Comparison of ENCODE assay signal across 8 mouse cellular contexts in the genomic region with DNA sequence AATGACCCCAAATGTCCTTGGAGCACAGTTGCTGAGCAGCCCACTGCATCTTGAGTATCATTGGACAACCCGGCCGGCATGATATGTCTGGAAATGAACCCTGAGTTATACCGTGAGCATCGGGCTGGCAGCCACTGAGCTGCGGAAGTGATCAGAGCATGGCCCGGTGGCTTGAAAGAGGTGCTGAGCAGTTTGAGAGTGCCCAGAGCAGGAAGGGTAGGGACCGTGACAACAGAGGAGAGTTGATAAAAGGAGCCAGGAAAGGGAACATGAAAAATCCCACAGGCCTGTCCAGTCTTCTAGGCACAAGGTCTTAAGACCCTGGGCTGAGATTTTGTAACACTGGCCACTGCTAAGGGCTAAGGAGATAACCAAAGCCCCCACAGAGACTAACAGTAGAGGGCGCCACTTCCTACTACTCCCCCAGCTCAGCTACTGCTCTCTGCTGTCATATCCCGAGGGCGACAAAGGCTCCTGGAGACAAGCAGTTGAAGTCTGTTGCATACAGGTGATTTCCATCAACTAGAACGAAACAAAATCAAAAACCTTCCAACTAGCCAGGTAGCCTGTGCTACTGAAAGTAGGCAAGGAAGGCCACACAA. TPM values are rescaled to one million over a fixed set of nuclear protein-coding genes. Genes with fewer than 3 reads are reported as not detected.
A peak's percentile ranks its signal among the peaks of the same experiment; 100 is the strongest.
DNase-seq lines count a peak whose midpoint lies in the region; ATAC-seq and TF ChIP-seq lines count a peak whose summit lies in the region.
"Had no signal": no experiment of that assay in that cellular context is flagged by ENCODE, and none has a peak within 500 bp of the region (broad histone marks: within the 10 kb centered on the region; RNA-seq: fewer than 3 reads in every experiment).

No protein-coding gene starts in this region.

- no peaks in the 10 kb centered on the region for H3K79me2 ChIP-seq in liver, adult 2 months (ENCODE audit: control insufficient read depth, insufficient read depth, low read length)

- TF ChIP-seq CTCF in liver, adult 2 months (IDR thresholded peaks at IDR 0.05; ENCODE audit: low read depth, low read length) = peak; percentile 50
- 0 out of 2 replicates have a peak, but pooled peaks have one; percentile 15 for TF ChIP-seq CTCF in G1E (IDR thresholded peaks at IDR 0.05; ENCODE audit: low read depth, low read length)
- TF ChIP-seq CTCF in bone marrow macrophage, adult 2 months (IDR thresholded peaks at IDR 0.05; ENCODE audit: low read depth, low read length) = peak; percentile 46; the same call in 1 of the 2 replicates
- TF ChIP-seq CTCF in liver, postnatal 0 days (IDR thresholded peaks at IDR 0.05; ENCODE audit: low read depth) = peak; percentile 59

- no peak overlapping the region for H3K9ac ChIP-seq in liver, adult 2 months (ENCODE audit: low read depth, low read length)
- H3K9ac ChIP-seq in liver, embryonic 12.5 days = no peak overlapping the region
- no peak overlapping the region for H3K9ac ChIP-seq in heart, embryonic 16.5 days (ENCODE audit: low read length)
- H3K9ac ChIP-seq in liver, postnatal 0 days (replicated peaks) = no peak overlapping the region
- H3K9ac ChIP-seq: heart, embryonic 13.5 days had no signal

- H3K4me3 ChIP-seq in liver, adult 2 months (ENCODE audit: insufficient read depth, low read depth, low read length) = no peak overlapping the region
- no peak overlapping the region for H3K4me3 ChIP-seq in liver, embryonic 12.5 days
- no peak overlapping the region for H3K4me3 ChIP-seq in G1E (ENCODE audit: low read depth, low read length)
- H3K4me3 ChIP-seq in bone marrow macrophage, adult 2 months (ENCODE audit: insufficient read depth, low read length) = no peak overlapping the region
- no peak overlapping the region for H3K4me3 ChIP-seq in heart, embryonic 16.5 days (ENCODE audit: low read length)
- no peak overlapping the region for H3K4me3 ChIP-seq in liver, postnatal 0 days (ENCODE audit: low read depth, low read length)
- H3K4me3 ChIP-seq: heart, embryonic 13.5 days had no signal

- ATAC-seq in liver, embryonic 12.5 days = no peak
- ATAC-seq in G1E (ENCODE audit: extremely low read depth, insufficient number of reproducible peaks, low FRiP score, poor library complexity, severe bottlenecking) = no peak
- peak; percentile 55; the same call in 1 of the 2 replicates for ATAC-seq in heart, embryonic 16.5 days (replicated peaks; ENCODE audit: extremely low read depth, insufficient read depth, low FRiP score)
- ATAC-seq in liver, postnatal 0 days = no peak

- H3K4me2 ChIP-seq in liver, embryonic 12.5 days = no peak overlapping the region
- no peak overlapping the region for H3K4me2 ChIP-seq in heart, embryonic 16.5 days (ENCODE audit: low read depth, low read length)
- no peak overlapping the region for H3K4me2 ChIP-seq in liver, postnatal 0 days (ENCODE audit: low read depth, low read length)
- H3K4me2 ChIP-seq: heart, embryonic 13.5 days had no signal

- H3K27me3 ChIP-seq in liver, adult 2 months (ENCODE audit: control insufficient read depth, insufficient read depth, low read length) = 0 out of 2 replicates have a peak, but pooled peaks cover 2% of the 10 kb centered on the region
- H3K27me3 ChIP-seq in liver, embryonic 12.5 days (replicated peaks) = peaks cover 2% of the 10 kb centered on the region; the same call in 1 of the 2 replicates
- H3K27me3 ChIP-seq in G1E (ENCODE audit: insufficient read depth, low read length) = peaks cover 7% of the 10 kb centered on the region; the same call in 1 of the 2 replicates
- no peaks in the 10 kb centered on the region for H3K27me3 ChIP-seq in heart, embryonic 16.5 days (ENCODE audit: control insufficient read depth, insufficient read depth, low read length)
- H3K27me3 ChIP-seq in liver, postnatal 0 days (ENCODE audit: insufficient read depth, low read length) = no peaks in the 10 kb centered on the region
- H3K27me3 ChIP-seq: heart, embryonic 13.5 days had no signal

- no peak overlapping the region for H3K27ac ChIP-seq in liver, adult 2 months (replicated peaks; ENCODE audit: insufficient read depth, low read depth, low read length)
- no peak overlapping the region for H3K27ac ChIP-seq in liver, embryonic 12.5 days
- no peak overlapping the region for H3K27ac ChIP-seq in bone marrow macrophage, adult 2 months (ENCODE audit: insufficient read depth, low read depth, low read length)
- H3K27ac ChIP-seq in heart, embryonic 16.5 days (ENCODE audit: low read length) = no peak overlapping the region
- H3K27ac ChIP-seq in liver, postnatal 0 days (ENCODE audit: low read depth) = no peak overlapping the region
- H3K27ac ChIP-seq: heart, embryonic 13.5 days had no signal

- WGBS in liver, adult 2 months = 67% methylated on average over 11 of the region's 11 CpGs
- 47% methylated on average over 11 of the region's 11 CpGs for WGBS in liver, embryonic 12.5 days (ENCODE audit: insufficient replicate concordance)
- WGBS in heart, embryonic 16.5 days = 40% methylated on average over 11 of the region's 11 CpGs
- 60% methylated on average over 11 of the region's 11 CpGs for WGBS in liver, postnatal 0 days (ENCODE audit: insufficient replicate concordance)

- no peak for TF ChIP-seq EP300 in liver, postnatal 0 days (IDR thresholded peaks at IDR 0.05; ENCODE audit: low read depth)

- H3K4me1 ChIP-seq in liver, adult 2 months (ENCODE audit: control insufficient read depth, insufficient read depth, low read length) = peaks cover 3% of the 10 kb centered on the region
- H3K4me1 ChIP-seq in liver, embryonic 12.5 days = no peaks in the 10 kb centered on the region
- no peaks in the 10 kb centered on the region for H3K4me1 ChIP-seq in G1E (ENCODE audit: insufficient read depth, low read depth, low read length)
- no peaks in the 10 kb centered on the region for H3K4me1 ChIP-seq in bone marrow macrophage, adult 2 months (ENCODE audit: control insufficient read depth, insufficient read depth, low read length)
- H3K4me1 ChIP-seq in heart, embryonic 16.5 days (ENCODE audit: control insufficient read depth, insufficient read depth, low read length) = peaks cover 3% of the 10 kb centered on the region; the same call in 1 of the 2 replicates
- H3K4me1 ChIP-seq in liver, postnatal 0 days (ENCODE audit: insufficient read depth) = no peaks in the 10 kb centered on the region
- H3K4me1 ChIP-seq: heart, embryonic 13.5 days had no signal

- H3K9me3 ChIP-seq in liver, embryonic 12.5 days (replicated peaks) = no peaks in the 10 kb centered on the region
- H3K9me3 ChIP-seq in G1E (replicated peaks) = no peaks in the 10 kb centered on the region
- H3K9me3 ChIP-seq in heart, embryonic 16.5 days (replicated peaks; ENCODE audit: control insufficient read depth, low read length) = no peaks in the 10 kb centered on the region
- no peaks in the 10 kb centered on the region for H3K9me3 ChIP-seq in liver, postnatal 0 days (ENCODE audit: low read length)
- H3K9me3 ChIP-seq: heart, embryonic 13.5 days had no signal

- DNase-seq in liver, adult 2 months (ENCODE audit: extremely low read depth, low read depth, low spot score) = peak; percentile 9
- no peak for DNase-seq in G1E (ENCODE audit: low spot score)
- peak; percentile 58 for DNase-seq in liver, postnatal 0 days
- DNase-seq in thymus, postnatal 0 days (ENCODE audit: low spot score) = peak; percentile 73

- H3K36me3 ChIP-seq in liver, adult 2 months (ENCODE audit: control insufficient read depth, insufficient read depth, low read length) = no peaks in the 10 kb centered on the region
- H3K36me3 ChIP-seq in liver, embryonic 12.5 days = no peaks in the 10 kb centered on the region
- H3K36me3 ChIP-seq in G1E (replicated peaks) = no peaks in the 10 kb centered on the region
- no peaks in the 10 kb centered on the region for H3K36me3 ChIP-seq in heart, embryonic 16.5 days (ENCODE audit: control insufficient read depth, insufficient read depth)
- H3K36me3 ChIP-seq in liver, postnatal 0 days (replicated peaks; ENCODE audit: insufficient read depth, low read length) = no peaks in the 10 kb centered on the region
- H3K36me3 ChIP-seq: heart, embryonic 13.5 days had no signal

- TF ChIP-seq POLR2A in liver, adult 2 months (IDR thresholded peaks at IDR 0.05; ENCODE audit: extremely low read depth, insufficient read depth, low read length) = no peak
- TF ChIP-seq POLR2A in bone marrow macrophage, adult 2 months (IDR thresholded peaks at IDR 0.05; ENCODE audit: borderline replicate concordance, low read depth, low read length) = no peak

RNA-seq across cellular contexts. Expression of gene Ccdc83, which starts 14.8 kb away (rescaled TPM):
- not detected in 2 replicates for total RNA-seq in liver, adult 2 months (2014; rRNA removed)
- not detected in 2 replicates for polyA plus RNA-seq in liver, adult 2 months (2012; rRNA removed)
- polyA plus RNA-seq in liver, embryonic 12.5 days (2016; fragmentation: Nextera tagmentation; extraction: Ambion mirVana) = not detected in 2 replicates
- total RNA-seq in G1E (2014; fragmentation: Nextera tagmentation) = not detected in 2 replicates
- 0.22 TPM in 1 of 2 replicates, not detected in the other for total RNA-seq in G1E (2017)
- polyA plus RNA-seq in G1E (2012) = not detected in 2 replicates
- not detected in 2 replicates for polyA plus RNA-seq in bone marrow macrophage, adult 2 months (2012; ENCODE audit: insufficient read depth, insufficient read length, missing spikeins)
- not detected in 2 replicates for polyA plus RNA-seq in heart, embryonic 16.5 days (2015; fragmentation: Nextera tagmentation; extraction: Ambion mirVana)
- not detected in 2 replicates for polyA plus RNA-seq in liver, postnatal 0 days (2015; fragmentation: Nextera tagmentation; extraction: Ambion mirVana)
- polyA plus RNA-seq in thymus, postnatal 0 days (2015; fragmentation: Nextera tagmentation; extraction: Ambion mirVana) = not detected in 2 replicates
- polyA plus RNA-seq: heart, embryonic 13.5 days had no signal

RNA-seq across cellular contexts. Expression of gene Sytl2, which starts 21.7 kb away (rescaled TPM):
- total RNA-seq in liver, adult 2 months (2014; rRNA removed) = 0.74 and 1.3 TPM in 2 replicates
- 0.47 and 0.53 TPM in 2 replicates for polyA plus RNA-seq in liver, adult 2 months (2012; rRNA removed)
- 0.95 and 1.1 TPM in 2 replicates for polyA plus RNA-seq in liver, embryonic 12.5 days (2016; fragmentation: Nextera tagmentation; extraction: Ambion mirVana)
- total RNA-seq in G1E (2014; fragmentation: Nextera tagmentation) = not detected in 2 replicates
- total RNA-seq in G1E (2017) = 0.46 and 0.49 TPM in 2 replicates
- not detected in 2 replicates for polyA plus RNA-seq in G1E (2012)
- 0.47 and 0.75 TPM in 2 replicates for polyA plus RNA-seq in bone marrow macrophage, adult 2 months (2012; ENCODE audit: insufficient read depth, insufficient read length, missing spikeins)
- polyA plus RNA-seq in heart, embryonic 16.5 days (2015; fragmentation: Nextera tagmentation; extraction: Ambion mirVana) = 7.7 and 7.8 TPM in 2 replicates
- polyA plus RNA-seq in liver, postnatal 0 days (2015; fragmentation: Nextera tagmentation; extraction: Ambion mirVana) = 0.42 and 0.66 TPM in 2 replicates
- polyA plus RNA-seq in thymus, postnatal 0 days (2015; fragmentation: Nextera tagmentation; extraction: Ambion mirVana) = 6.1 and 6.8 TPM in 2 replicates
